Mouse (Mus musculus) CH12.LX (cell line): Measurements from ENCODE around the gene Olfr456. TPM values are rescaled to one million over a fixed set of nuclear protein-coding genes. Genes with fewer than 3 reads are reported as not detected.

Source experiments
- DNase-seq: peaks from one replicate; pipeline ENCODE4 v3.0.0-alpha.2; 2013; ENCODE audit errors: extremely low read depth
- H3K27ac ChIP-seq: 2 replicates; pipeline ENCODE4 v1.5.1; 2012; ENCODE audit warnings: low read depth, mild to moderate bottlenecking, control low read depth, moderate library complexity; ENCODE audit not compliant: insufficient read depth
- H3K27me3 ChIP-seq: replicated peaks from 2 replicates; pipeline ENCODE3; 2012; ENCODE audit warnings: inconsistent platforms
- H3K36me3 ChIP-seq, 2 experiments: replicated peaks in 1 of 2; 2 replicates each; pipeline versions ENCODE3 to v1.6.1; 2012; ENCODE audit warnings: inconsistent platforms in 1 of 2, low read length in 1 of 2, mild to moderate bottlenecking in 1 of 2, mixed read lengths in 1 of 2, moderate library complexity in 1 of 2; ENCODE audit not compliant: control insufficient read depth in 1 of 2, insufficient read depth in 1 of 2
- H3K4me1 ChIP-seq, 2 experiments: 2 replicates each; pipeline ENCODE4 v1.6.1; 2012; ENCODE audit warnings: inconsistent platforms in 1 of 2, moderate library complexity in 1 of 2; ENCODE audit not compliant: insufficient read depth in 2 of 2, control insufficient read depth in 1 of 2
- H3K4me2 ChIP-seq: 2 replicates; pipeline ENCODE4 v1.6.1; 2012; ENCODE audit warnings: low read depth, mild to moderate bottlenecking, control low read depth; ENCODE audit not compliant: poor library complexity, insufficient read depth, severe bottlenecking
- H3K4me3 ChIP-seq, 3 experiments: fragments of 150-350 bp in 1 of 3; sonication (generic) in 1 of 3; replicated peaks in 1 of 3; 2 replicates each; pipeline versions ENCODE3 to v1.5.1; 2011 to 2012; ENCODE audit warnings: low read depth in 2 of 3, low read length in 2 of 3, mild to moderate bottlenecking in 2 of 3, moderate library complexity in 2 of 3, control low read depth in 1 of 3, improper control_type of control experiment in 1 of 3, inconsistent platforms in 1 of 3, mixed read lengths in 1 of 3; ENCODE audit not compliant: poor library complexity in 1 of 3
- H3K79me2 ChIP-seq: replicated peaks from 2 replicates; pipeline ENCODE4 v1.6.1; 2012; ENCODE audit warnings: mild to moderate bottlenecking, moderate library complexity; ENCODE audit not compliant: control insufficient read depth, poor library complexity, insufficient read depth, severe bottlenecking; ENCODE audit errors: extremely low read depth
- H3K9ac ChIP-seq: 2 replicates; pipeline ENCODE4 v1.6.1; 2012; ENCODE audit warnings: low read depth, mild to moderate bottlenecking, control low read depth, moderate library complexity; ENCODE audit not compliant: insufficient read depth
- H3K9me3 ChIP-seq: replicated peaks from 2 replicates; pipeline ENCODE3; 2012; ENCODE audit warnings: low read length, inconsistent platforms, mixed read lengths
- BHLHE40 ChIP-seq: IDR thresholded peaks from 2 replicates; pipeline ENCODE4 v1.6.1; 2011; ENCODE audit warnings: mild to moderate bottlenecking, low read depth, low read length, improper control_type of control experiment
- CHD1 ChIP-seq: IDR thresholded peaks from 2 replicates; pipeline ENCODE4 v1.6.1; 2012; ENCODE audit warnings: low read depth, low read length, improper control_type of control experiment, inconsistent platforms
- CHD2 ChIP-seq: IDR thresholded peaks from 2 replicates; pipeline ENCODE4 v1.6.1; 2011; ENCODE audit warnings: low read length, improper control_type of control experiment
- CTCF ChIP-seq, 2 experiments: IDR thresholded peaks in 1 of 2; conservative IDR thresholded peaks in 1 of 2; 2 replicates each; pipeline ENCODE4 v1.5.1; 2011 to 2012; ENCODE audit warnings: low read depth in 2 of 2, low read length in 2 of 2, improper control_type of control experiment in 1 of 2, inconsistent platforms in 1 of 2, mild to moderate bottlenecking in 1 of 2, moderate library complexity in 1 of 2
- E2F4 ChIP-seq: IDR thresholded peaks from 2 replicates; pipeline ENCODE4 v1.6.1; 2011; ENCODE audit warnings: low read depth, low read length, improper control_type of control experiment; ENCODE audit not compliant: insufficient replicate concordance
- EP300 ChIP-seq: IDR thresholded peaks from 2 replicates; pipeline ENCODE4 v1.6.1; 2011; ENCODE audit warnings: low read length, improper control_type of control experiment
- ETS1 ChIP-seq: conservative IDR thresholded peaks from 2 replicates; pipeline ENCODE4 v1.6.1; 2012; ENCODE audit warnings: low read depth, mild to moderate bottlenecking, inconsistent platforms, low read length, improper control_type of control experiment, moderate library complexity
- HCFC1 ChIP-seq: IDR thresholded peaks from 2 replicates; pipeline ENCODE4 v1.6.1; 2012; ENCODE audit warnings: low read depth, mild to moderate bottlenecking, inconsistent platforms, low read length, improper control_type of control experiment
- IRF4 ChIP-seq: IDR thresholded peaks from 2 replicates; pipeline ENCODE4 v1.6.1; 2014; ENCODE audit warnings: low read depth, mild to moderate bottlenecking, inconsistent platforms, low read length, improper control_type of control experiment
- JUN ChIP-seq: IDR thresholded peaks from 2 replicates; pipeline ENCODE4 v1.6.1; 2011; ENCODE audit warnings: low read depth, mild to moderate bottlenecking, low read length, improper control_type of control experiment, moderate library complexity; ENCODE audit not compliant: insufficient read depth
- KAT2A ChIP-seq: IDR thresholded peaks from 2 replicates; pipeline ENCODE4 v1.6.1; 2012; ENCODE audit warnings: low read length, improper control_type of control experiment, inconsistent platforms; ENCODE audit not compliant: insufficient replicate concordance
- MEF2A ChIP-seq: IDR thresholded peaks from 2 replicates; pipeline ENCODE4 v1.6.1; 2014; ENCODE audit warnings: low read depth, mild to moderate bottlenecking, inconsistent platforms, low read length, improper control_type of control experiment, borderline replicate concordance
- MYC ChIP-seq: IDR thresholded peaks from 2 replicates; pipeline ENCODE4 v1.6.1; 2011; ENCODE audit warnings: low read depth, mild to moderate bottlenecking, improper control_type of control experiment, low read length
- NRF1 ChIP-seq: IDR thresholded peaks from 2 replicates; pipeline ENCODE4 v1.6.1; 2014; ENCODE audit warnings: low read depth, mild to moderate bottlenecking, inconsistent platforms, low read length, improper control_type of control experiment, moderate library complexity
- PAX5 ChIP-seq: IDR thresholded peaks from 2 replicates; pipeline ENCODE4 v1.6.1; 2012; ENCODE audit warnings: low read length, inconsistent platforms, mixed read lengths
- POLR2AphosphoS2 ChIP-seq: IDR thresholded peaks from 2 replicates; pipeline ENCODE4 v1.6.1; 2011; ENCODE audit warnings: low read depth, low read length, improper control_type of control experiment
- RAD21 ChIP-seq: IDR thresholded peaks from 2 replicates; pipeline ENCODE4 v1.6.1; 2011; ENCODE audit warnings: low read depth, mild to moderate bottlenecking, low read length, improper control_type of control experiment, moderate library complexity
- RCOR1 ChIP-seq: conservative IDR thresholded peaks from 2 replicates; pipeline ENCODE4 v1.6.1; 2012; ENCODE audit warnings: low read depth, mild to moderate bottlenecking, inconsistent platforms, low read length, improper control_type of control experiment
- SMC3 ChIP-seq: IDR thresholded peaks from 2 replicates; pipeline ENCODE4 v1.6.1; 2011; ENCODE audit warnings: low read depth, low read length, improper control_type of control experiment
- TBP ChIP-seq: conservative IDR thresholded peaks from 2 replicates; pipeline ENCODE4 v1.6.1; 2011; ENCODE audit warnings: low read depth, low read length, improper control_type of control experiment
- TCF12 ChIP-seq: IDR thresholded peaks from 2 replicates; pipeline ENCODE4 v1.6.1; 2014; ENCODE audit warnings: low read depth, mild to moderate bottlenecking, inconsistent platforms, low read length, improper control_type of control experiment
- USF1 ChIP-seq: IDR thresholded peaks from 2 replicates; pipeline ENCODE4 v1.6.1; 2014; ENCODE audit warnings: low read depth, mild to moderate bottlenecking, inconsistent platforms, low read length, improper control_type of control experiment
- ZC3H11A ChIP-seq: IDR thresholded peaks from 2 replicates; pipeline ENCODE4 v1.6.1; 2012; ENCODE audit warnings: low read depth, mild to moderate bottlenecking, inconsistent platforms, low read length, improper control_type of control experiment
- ZKSCAN1 ChIP-seq: IDR thresholded peaks from 2 replicates; pipeline ENCODE4 v1.6.1; 2012; ENCODE audit warnings: low read depth, inconsistent platforms, low read length, improper control_type of control experiment, borderline replicate concordance
- dilution Hi-C: fragments of 300-500 bp; cut with MboI; formaldehyde crosslinking; loops from 2 replicates; pipeline ENCODE4 v1.14.3; 2020; ENCODE audit warnings: low sequenced_read_pairs; ENCODE audit not compliant: extremely low pct_unique_long_range_greater_than_20kb, extremely low pct_ligation_motif_present
- in situ Hi-C: fragments of 300-500 bp; cut with MboI; formaldehyde crosslinking; loops from 3 replicates; pipeline ENCODE4 v1.14.3; 2019; ENCODE audit warnings: low sequenced_read_pairs, low pct_ligation_motif_present, low pct_unique_long_range_greater_than_20kb, mixed read lengths
- polyA plus RNA-seq: library from polyadenylated mRNA; unstranded; fragments of >175 nt; gene quantifications from 2 replicates; pipeline ENCODE4 v1.2.1, GENCODE M21; 2012; ENCODE audit warnings: low read depth; ENCODE audit not compliant: insufficient read length
- total RNA-seq, 2 experiments: library from RNA; depleted of rRNA; stranded (reverse); fragments of 300-350 nt in 1 of 2; fragments of >200 nt in 1 of 2; gene quantifications; 2 replicates each; pipeline ENCODE4 v1.2.3; 2012 to 2014

The Olfr456 gene
- total and polyA plus RNA-seq, 3 experiments = not detected

GRCm38 (mm10) chr6:42470542-42470941 is 16.5 kb downstream of the Olfr456 start:
- in situ Hi-C loops (no loop called here), dilution Hi-C loops (no loop called here)

GRCm38 (mm10) chr6:42465096-42465495 is 21.9 kb downstream of the Olfr456 start, which contains the start of gene Olfr458:
Gene Olfr458 (minus strand): TSS chr6:42465196.
- Histone ChIP-seq H3K4me2 (no peak within 1 kb of the TSS), H3K9me3 (no peaks in the 10 kb centered on the region), H3K4me1 (peaks cover 0 to 5% of the 10 kb centered on the region in 2 experiments; a peak in 1 of 4 replicates), H3K27me3 (no peaks in the 10 kb centered on the region), H3K36me3 (no peaks in the 10 kb centered on the region), H3K9ac (no peak within 1 kb of the TSS), H3K27ac (no peak within 1 kb of the TSS), H3K4me3 (no peak within 1 kb of the TSS), H3K79me2 (no peaks in the 10 kb centered on the region)
- in situ Hi-C loops = no loop called here
- dilution Hi-C loops = no loop called here
- no peak for TF ChIP-seq JUN
- TF ChIP-seq EP300 = no peak
- no peak for TF ChIP-seq CHD1
- DNase-seq = no peak

More at GRCm38 (mm10) chr6:42470542-42470941, 16.5 kb downstream of the Olfr456 start:
- no peak overlapping the region for H3K27ac ChIP-seq
- TF ChIP-seq ETS1 (peak; percentile 39; the same call in 1 of the 2 replicates), EP300 (no peak), BHLHE40 (peak; percentile 50; the same call in 1 of the 2 replicates)
- no peak overlapping the region for H3K4me3 ChIP-seq
- peaks cover 0 to 6% of the 10 kb centered on the region in 2 experiments; a peak in 2 of 4 replicates for H3K4me1 ChIP-seq
- H3K9me3 ChIP-seq = no peaks in the 10 kb centered on the region
- H3K9ac ChIP-seq = no peak overlapping the region
- peak; percentile 31 for DNase-seq
- no peaks in the 10 kb centered on the region for H3K79me2 ChIP-seq
- no peaks in the 10 kb centered on the region for H3K27me3 ChIP-seq
- no peak overlapping the region for H3K4me2 ChIP-seq
- H3K36me3 ChIP-seq = no peaks in the 10 kb centered on the region

GRCm38 (mm10) chr6:42447381-42447780 is 39.6 kb downstream of the Olfr456 start:
- H3K4me3 ChIP-seq = no peak overlapping the region
- no peaks in the 10 kb centered on the region for H3K9me3 ChIP-seq
- in situ Hi-C loops (no loop called here), dilution Hi-C loops (no loop called here)
- no peaks in the 10 kb centered on the region for H3K36me3 ChIP-seq
- no peaks in the 10 kb centered on the region for H3K79me2 ChIP-seq
- H3K4me2 ChIP-seq = peak overlapping the region; percentile 63; the same call in 1 of the 2 replicates
- H3K27me3 ChIP-seq = no peaks in the 10 kb centered on the region
- H3K4me1 ChIP-seq = peaks cover 0 to 32% of the 10 kb centered on the region in 2 experiments; a peak in 3 of 4 replicates
- no peak overlapping the region for H3K9ac ChIP-seq
- peak; percentile 69 for DNase-seq
- H3K27ac ChIP-seq = no peak overlapping the region
- TF ChIP-seq HCFC1 = no peak
- 0 out of 2 replicates have a peak, but pooled peaks have one; percentile 35 for TF ChIP-seq MYC
- peak; percentile 68; the same call in 1 of the 2 replicates for TF ChIP-seq IRF4
- no peak for TF ChIP-seq CTCF (conservative IDR thresholded peaks at IDR 0.05 in 1 of 2, IDR thresholded peaks at IDR 0.05 in 1 of 2; ENCODE audit: low read depth in 2 of 2, low read length in 2 of 2)
- no peak for TF ChIP-seq E2F4
- 0 out of 2 replicates have a peak, but pooled peaks have one; percentile 42 for TF ChIP-seq RCOR1
- no peak for TF ChIP-seq RAD21
- TF ChIP-seq NRF1 = no peak
- TF ChIP-seq CHD2 = peak; percentile 46; the same call in 1 of the 2 replicates
- no peak for TF ChIP-seq SMC3
- TF ChIP-seq MEF2A = no peak
- TF ChIP-seq PAX5 = no peak
- TF ChIP-seq POLR2AphosphoS2 = no peak
- no peak for TF ChIP-seq ZKSCAN1
- peak; percentile 78 for TF ChIP-seq EP300
- peak; percentile 40 for TF ChIP-seq ETS1
- no peak for TF ChIP-seq USF1
- TF ChIP-seq TCF12 = peak; percentile 58; the same call in 1 of the 2 replicates
- no peak for TF ChIP-seq TBP
- no peak for TF ChIP-seq KAT2A
- TF ChIP-seq BHLHE40 = peak; percentile 12; the same call in 1 of the 2 replicates
- no peak for TF ChIP-seq ZC3H11A
